Mouse (Mus musculus): ENCODE results near the gene Ehf.

Ehf gene

GRCm38 (mm10) chr2:103298711-103299463 is 4.2 kb downstream of the Ehf start:
- no peak for DNase-seq (ENCODE audit: extremely low read depth, insufficient read length, low spot score)

GRCm38 (mm10) chr2:103294526-103294925 is 8.6 kb downstream of the Ehf start:
- DNase-seq (ENCODE audit: extremely low read depth, insufficient read length, low spot score) = no peak

- DNase-seq (ENCODE audit: extremely low read depth, insufficient read length, low spot score) = no peak
Observed at GRCm38 (mm10) chr2:103293751-103294150, 9.3 kb downstream of the Ehf start.

GRCm38 (mm10) chr2:103293214-103293613 is 9.9 kb downstream of the Ehf start:
- DNase-seq (ENCODE audit: extremely low read depth, insufficient read length, low spot score) = no peak

GRCm38 (mm10) chr2:103290705-103291269 is 12.3 kb downstream of the Ehf start:
- DNase-seq (ENCODE audit: extremely low read depth, insufficient read length, low spot score) = no peak

GRCm38 (mm10) chr2:103290167-103290566 is 12.9 kb downstream of the Ehf start:
- DNase-seq (ENCODE audit: extremely low read depth, insufficient read length, low spot score) = no peak

GRCm38 (mm10) chr2:103289407-103289950 is 13.6 kb downstream of the Ehf start:
- no peak for DNase-seq (ENCODE audit: extremely low read depth, insufficient read length, low spot score)

GRCm38 (mm10) chr2:103287716-103288115 is 15.4 kb downstream of the Ehf start:
- no peak for DNase-seq (ENCODE audit: extremely low read depth, insufficient read length, low spot score)

- no peak for DNase-seq (ENCODE audit: extremely low read depth, insufficient read length, low spot score)
Observed at GRCm38 (mm10) chr2:103285561-103285960, 17.5 kb downstream of the Ehf start.

- DNase-seq (ENCODE audit: extremely low read depth, insufficient read length, low spot score) = no peak
Observed at GRCm38 (mm10) chr2:103283730-103284129, 19.3 kb downstream of the Ehf start.

GRCm38 (mm10) chr2:103282184-103282750 is 20.8 kb downstream of the Ehf start:
- no peak for DNase-seq (ENCODE audit: extremely low read depth, insufficient read length, low spot score)

GRCm38 (mm10) chr2:103279927-103280326 is 23.2 kb downstream of the Ehf start:
- no peak for DNase-seq (ENCODE audit: extremely low read depth, insufficient read length, low spot score)

GRCm38 (mm10) chr2:103278476-103278875 is 24.6 kb downstream of the Ehf start:
- no peak for DNase-seq (ENCODE audit: extremely low read depth, insufficient read length, low spot score)

GRCm38 (mm10) chr2:103277794-103278193 is 25.3 kb downstream of the Ehf start:
- DNase-seq (ENCODE audit: extremely low read depth, insufficient read length, low spot score) = no peak

GRCm38 (mm10) chr2:103275316-103275960 is 27.6 kb downstream of the Ehf start:
- no peak for DNase-seq (ENCODE audit: extremely low read depth, insufficient read length, low spot score)

GRCm38 (mm10) chr2:103274803-103275202 is 28.3 kb downstream of the Ehf start:
- no peak for DNase-seq (ENCODE audit: extremely low read depth, insufficient read length, low spot score)

- no peak for DNase-seq (ENCODE audit: extremely low read depth, insufficient read length, low spot score)
Observed at GRCm38 (mm10) chr2:103274270-103274669, 28.8 kb downstream of the Ehf start.

- no peak for DNase-seq (ENCODE audit: extremely low read depth, insufficient read length, low spot score)
Observed at GRCm38 (mm10) chr2:103271481-103271880, 31.6 kb downstream of the Ehf start.

GRCm38 (mm10) chr2:103270556-103271160 is 32.4 kb downstream of the Ehf start:
- no peak for DNase-seq (ENCODE audit: extremely low read depth, insufficient read length, low spot score)

- no peak for DNase-seq (ENCODE audit: extremely low read depth, insufficient read length, low spot score)
Observed at GRCm38 (mm10) chr2:103239086-103239485, 64.0 kb downstream of the Ehf start.

- no peak for DNase-seq (ENCODE audit: extremely low read depth, insufficient read length, low spot score)
Observed at GRCm38 (mm10) chr2:103226781-103227180, 76.3 kb downstream of the Ehf start.
